Mouse (Mus musculus) thymus, adult 18-20 months (tissue): ENCODE data around the gene Slc26a1.
A peak's percentile ranks its signal among the peaks of the same experiment; 100 is the strongest.
"Not testable (repeated sequence)": the region's sequence is repeated elsewhere in the genome, so short reads cannot be mapped to it uniquely, and the experiment has no call there.

ENCODE experiments used
- DNase-seq, 2 experiments: peaks; one replicate each; pipeline ENCODE4 v3.0.0; 2022; ENCODE audit warnings: mixed read lengths in 2 of 2

Gene Slc26a1

GRCm38 (mm10) chr5:108655381-108655780 is 20.0 kb downstream of the Slc26a1 start:
- no peak for DNase-seq

- no peak for DNase-seq
Observed at GRCm38 (mm10) chr5:108654444-108654990, 20.9 kb downstream of the Slc26a1 start.

- no peak for DNase-seq
Observed at GRCm38 (mm10) chr5:108653341-108653740, 22.0 kb downstream of the Slc26a1 start.

GRCm38 (mm10) chr5:108651823-108652222 is 23.5 kb downstream of the Slc26a1 start:
- no peak for DNase-seq

GRCm38 (mm10) chr5:108651136-108651720 is 24.1 kb downstream of the Slc26a1 start:
- no peak for DNase-seq

- DNase-seq = no peak
Observed at GRCm38 (mm10) chr5:108650341-108650740, 25.0 kb downstream of the Slc26a1 start.

- no peak for DNase-seq
Observed at GRCm38 (mm10) chr5:108648937-108649576, 26.3 kb downstream of the Slc26a1 start.

- DNase-seq = no peak
Observed at GRCm38 (mm10) chr5:108647820-108648465, 27.4 kb downstream of the Slc26a1 start.

GRCm38 (mm10) chr5:108647311-108647710 is 28.1 kb downstream of the Slc26a1 start:
- DNase-seq = no peak

GRCm38 (mm10) chr5:108646343-108646660 is 29.1 kb downstream of the Slc26a1 start:
- no peak for DNase-seq

GRCm38 (mm10) chr5:108645651-108646342 is 29.6 kb downstream of the Slc26a1 start:
- DNase-seq = no peak

- no peak for DNase-seq
Observed at GRCm38 (mm10) chr5:108643674-108644073, 31.7 kb downstream of the Slc26a1 start.

- DNase-seq = no peak
Observed at GRCm38 (mm10) chr5:108636172-108636571, 39.2 kb downstream of the Slc26a1 start.

GRCm38 (mm10) chr5:108634088-108634487 is 41.3 kb downstream of the Slc26a1 start:
- not testable (repeated sequence) for DNase-seq

- no peak for DNase-seq
Observed at GRCm38 (mm10) chr5:108633676-108634075, 41.7 kb downstream of the Slc26a1 start.

GRCm38 (mm10) chr5:108629634-108630483 is 45.5 kb downstream of the Slc26a1 start, which contains the start of the genes Gak and Tmem175:
Gak (minus strand) TSS chr5:108629755.
Tmem175 (plus strand) TSS chr5:108629770.
- DNase-seq = peak; percentile 88 to 89

GRCm38 (mm10) chr5:108628891-108629633 is 46.3 kb downstream of the Slc26a1 start:
- DNase-seq = peak in 1 of 2 experiments; percentile 15

- DNase-seq = no peak
Observed at GRCm38 (mm10) chr5:108626050-108626660, 49.2 kb downstream of the Slc26a1 start.

GRCm38 (mm10) chr5:108621870-108622269 is 53.5 kb downstream of the Slc26a1 start:
- no peak for DNase-seq
